Mouse (Mus musculus) ovary, postnatal 10 days (tissue): ENCODE measurements at regions not wholly inside any gene's neighbourhood (a gene's known extent, or its start where the extent isn't known, plus 50 kb on each side); places are given as distances from the start of the nearest gene placed in this dataset.

Experiments used
- DNase-seq: peaks from one replicate; pipeline ENCODE4 v3.0.0; 2022; ENCODE audit warnings: low spot score

GRCm38 (mm10) chr8:127662776-127663499, 599.2 kb downstream of the Pard3 start:
- no peak for DNase-seq

GRCm38 (mm10) chr8:127666606-127667005, 602.9 kb downstream of the Pard3 start:
- DNase-seq = peak; percentile 5

GRCm38 (mm10) chr8:127668991-127669390, 605.3 kb downstream of the Pard3 start:
- DNase-seq = no peak

GRCm38 (mm10) chr8:127674063-127674462, 610.4 kb downstream of the Pard3 start:
- DNase-seq = no peak

- no peak for DNase-seq
Measured at GRCm38 (mm10) chr8:127675377-127675776, 611.7 kb downstream of the Pard3 start.

GRCm38 (mm10) chr8:127680205-127680604, 616.5 kb downstream of the Pard3 start:
- DNase-seq = no peak

- DNase-seq = no peak
Measured at GRCm38 (mm10) chr8:127684213-127684612, 620.5 kb downstream of the Pard3 start.

GRCm38 (mm10) chr8:127690792-127691191, 627.1 kb downstream of the Pard3 start:
- DNase-seq = no peak

- DNase-seq = no peak
Measured at GRCm38 (mm10) chr8:127698404-127698803, 634.7 kb downstream of the Pard3 start.

GRCm38 (mm10) chr8:127704406-127704805, 640.7 kb downstream of the Pard3 start:
- DNase-seq = no peak

- no peak for DNase-seq
Measured at GRCm38 (mm10) chr8:127706051-127706835, 642.5 kb downstream of the Pard3 start.

GRCm38 (mm10) chr8:127709439-127709838, 645.7 kb downstream of the Pard3 start:
- no peak for DNase-seq

- no peak for DNase-seq
Measured at GRCm38 (mm10) chr8:127715097-127715496, 643.3 kb upstream of the Nrp1 start.

GRCm38 (mm10) chr8:127717969-127718368, 640.4 kb upstream of the Nrp1 start:
- DNase-seq = no peak

GRCm38 (mm10) chr8:127719881-127720280, 638.5 kb upstream of the Nrp1 start:
- no peak for DNase-seq

- DNase-seq = no peak
Measured at GRCm38 (mm10) chr8:127720593-127721290, 637.7 kb upstream of the Nrp1 start.

GRCm38 (mm10) chr8:127721624-127722023, 636.8 kb upstream of the Nrp1 start:
- no peak for DNase-seq

- no peak for DNase-seq
Measured at GRCm38 (mm10) chr8:127734059-127734458, 624.3 kb upstream of the Nrp1 start.

GRCm38 (mm10) chr8:127742236-127742635, 616.2 kb upstream of the Nrp1 start:
- no peak for DNase-seq

- DNase-seq = no peak
Measured at GRCm38 (mm10) chr8:127745221-127745620, 613.2 kb upstream of the Nrp1 start.

GRCm38 (mm10) chr8:127746456-127746855, 611.9 kb upstream of the Nrp1 start:
- no peak for DNase-seq

GRCm38 (mm10) chr8:127752871-127753270, 605.5 kb upstream of the Nrp1 start:
- DNase-seq = no peak
